ENCODE assay signal across 8 mouse cellular contexts in the genomic region with DNA sequence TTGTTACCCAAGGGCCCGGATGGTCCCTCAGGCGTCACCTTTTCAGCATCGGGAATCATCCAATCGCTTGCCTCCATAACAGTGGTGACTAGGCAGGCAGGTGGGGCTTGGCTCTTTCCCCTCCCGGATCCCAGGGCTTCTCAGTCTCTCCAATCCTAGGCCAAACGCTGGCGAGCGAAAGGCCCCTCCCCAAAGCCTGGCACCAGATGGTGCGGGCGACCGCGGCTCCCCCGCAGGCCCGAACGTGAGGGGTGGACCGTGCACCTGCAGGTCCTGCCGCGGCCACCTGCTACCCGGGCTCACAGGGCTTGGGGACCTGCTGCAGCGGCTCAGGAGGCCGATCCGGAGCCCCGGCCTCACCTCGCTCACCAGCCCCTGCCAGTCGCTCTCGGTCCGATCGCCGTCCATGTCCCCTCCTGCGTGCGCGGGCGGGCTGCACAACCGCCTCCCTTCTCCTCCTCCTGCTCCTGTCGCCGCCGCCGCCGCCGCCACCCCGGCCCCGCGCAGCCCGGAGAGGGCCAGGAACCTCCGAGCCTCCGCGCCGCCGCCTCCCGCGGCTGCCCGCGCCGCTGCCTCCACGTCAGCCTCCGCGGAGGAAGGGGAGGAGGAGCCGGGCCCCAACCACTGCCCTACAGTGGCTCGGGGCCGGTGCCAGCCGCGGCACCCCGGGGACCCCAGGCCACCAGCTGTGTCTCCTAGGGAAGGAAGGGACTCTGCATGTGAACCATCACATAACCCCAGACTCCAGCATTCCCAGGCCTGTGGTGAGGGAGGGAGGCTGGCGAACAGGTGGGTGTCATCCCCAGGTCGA. TPM values are rescaled to one million over a fixed set of nuclear protein-coding genes. Genes with fewer than 3 reads are reported as not detected.
DNase-seq lines count a peak whose midpoint lies in the region; ATAC-seq and TF ChIP-seq lines count a peak whose summit lies in the region.

A gene (minus strand): TSS at position 531 of the 811 bp plus-strand sequence.

- H3K27ac ChIP-seq in forebrain, embryonic 13.5 days: peak within 1 kb of the TSS; percentile 77
- no peak within 1 kb of the TSS for H3K27ac ChIP-seq in heart, embryonic 15.5 days
- H3K27ac ChIP-seq in midbrain, postnatal 0 days (ENCODE audit: low read depth, low read length): peak within 1 kb of the TSS; percentile 90

- H3K4me3 ChIP-seq in forebrain, embryonic 13.5 days: peak within 1 kb of the TSS; percentile 77
- peak within 1 kb of the TSS; percentile 73 for H3K4me3 ChIP-seq in heart, embryonic 15.5 days
- H3K4me3 ChIP-seq in midbrain, postnatal 0 days (ENCODE audit: low read depth, low read length): peak within 1 kb of the TSS; percentile 76

- no peaks in the 10 kb centered on the region for H3K36me3 ChIP-seq in forebrain, embryonic 13.5 days (ENCODE audit: poor library complexity, severe bottlenecking)
- H3K36me3 ChIP-seq in heart, embryonic 15.5 days: no peaks in the 10 kb centered on the region
- H3K36me3 ChIP-seq in midbrain, postnatal 0 days (ENCODE audit: insufficient read depth, low read length): no peaks in the 10 kb centered on the region

- WGBS in forebrain, embryonic 13.5 days: 1% methylated on average over 47 of the region's 65 CpGs
- 1% methylated on average over 55 of the region's 65 CpGs for WGBS in heart, embryonic 15.5 days
- WGBS in midbrain, postnatal 0 days: under 1% methylated on average over 43 of the region's 65 CpGs

- H3K9ac ChIP-seq in forebrain, embryonic 13.5 days: peak within 1 kb of the TSS; percentile 88
- H3K9ac ChIP-seq in heart, embryonic 15.5 days: peak within 1 kb of the TSS; percentile 82
- H3K9ac ChIP-seq in midbrain, postnatal 0 days (replicated peaks; ENCODE audit: low read length, poor library complexity, severe bottlenecking): peak within 1 kb of the TSS; percentile 97

- peaks cover 11% of the 10 kb centered on the region for H3K4me1 ChIP-seq in forebrain, embryonic 13.5 days
- H3K4me1 ChIP-seq in heart, embryonic 15.5 days (replicated peaks): peaks cover 6% of the 10 kb centered on the region
- H3K4me1 ChIP-seq in midbrain, postnatal 0 days (ENCODE audit: insufficient read depth, low read length): 0 out of 2 replicates have a peak, but pooled peaks cover 2% of the 10 kb centered on the region

- peak within 1 kb of the TSS; percentile 84 for H3K4me2 ChIP-seq in forebrain, embryonic 13.5 days
- peak within 1 kb of the TSS; percentile 95 for H3K4me2 ChIP-seq in heart, embryonic 15.5 days
- peak within 1 kb of the TSS; percentile 87 for H3K4me2 ChIP-seq in midbrain, postnatal 0 days (ENCODE audit: low read depth, low read length, poor library complexity, severe bottlenecking)

- peak; percentile 4 to 20 for DNase-seq in spleen, postnatal 10 days (ENCODE audit: low spot score in 2 of 2)
- DNase-seq in spleen, adult 12 weeks (ENCODE audit: low spot score): no peak
- DNase-seq in kidney, postnatal 14 days: peak; percentile 78
- peak; percentile 36 for DNase-seq in liver
- DNase-seq in midbrain, postnatal 0 days (ENCODE audit: low spot score): peak; percentile 92
- peak; percentile 58 for DNase-seq in testis, postnatal 10 days (ENCODE audit: low spot score)

- peak; percentile 95 for ATAC-seq in forebrain, embryonic 13.5 days
- peak; percentile 81 for ATAC-seq in heart, embryonic 15.5 days (replicated peaks; ENCODE audit: insufficient number of reproducible peaks, insufficient read depth, low FRiP score, low read depth)
- peak; percentile 97 for ATAC-seq in midbrain, postnatal 0 days (ENCODE audit: low FRiP score)

- TF ChIP-seq CTCF in midbrain, postnatal 0 days (IDR thresholded peaks at IDR 0.05): no peak

- H3K27me3 ChIP-seq in forebrain, embryonic 13.5 days: no peaks in the 10 kb centered on the region
- H3K27me3 ChIP-seq in heart, embryonic 15.5 days: no peaks in the 10 kb centered on the region
- H3K27me3 ChIP-seq in midbrain, postnatal 0 days (ENCODE audit: insufficient read depth, low read length): no peaks in the 10 kb centered on the region

- H3K9me3 ChIP-seq in forebrain, embryonic 13.5 days (replicated peaks): no peaks in the 10 kb centered on the region
- H3K9me3 ChIP-seq in heart, embryonic 15.5 days (replicated peaks): no peaks in the 10 kb centered on the region
- H3K9me3 ChIP-seq in midbrain, postnatal 0 days (ENCODE audit: low read length): no peaks in the 10 kb centered on the region

RNA-seq across cellular contexts. Expression of the gene that starts here (rescaled TPM):
- polyA plus RNA-seq in forebrain, embryonic 13.5 days (2015; fragmentation: Nextera tagmentation; extraction: Ambion mirVana): 6.7 and 7.0 TPM in 2 replicates
- 2.5 and 3.3 TPM in 2 replicates for polyA plus RNA-seq in heart, embryonic 15.5 days (2015; fragmentation: Nextera tagmentation; extraction: Ambion mirVana)
- 19.9 and 21.2 TPM in 2 replicates for total RNA-seq in midbrain, postnatal 0 days (2014; rRNA removed)
- 13.8 and 14.1 TPM in 2 replicates for polyA plus RNA-seq in midbrain, postnatal 0 days (2015; fragmentation: Nextera tagmentation; extraction: Ambion mirVana)
